ENCODE assay signal across 9 mouse cellular contexts in genomic region chr3:31941478-31941877, GRCm38 (mm10). TPM values are rescaled to one million over a fixed set of nuclear protein-coding genes. Genes with fewer than 3 reads are reported as not detected.
A peak's percentile ranks its signal among the peaks of the same experiment; 100 is the strongest.
DNase-seq lines count a peak whose midpoint lies in the region; ATAC-seq and TF ChIP-seq lines count a peak whose summit lies in the region.
"Had no signal": no experiment of that assay in that cellular context is flagged by ENCODE, and none has a peak within 500 bp of the region (broad histone marks: within the 10 kb centered on the region; RNA-seq: fewer than 3 reads in every experiment).

No protein-coding gene starts in this region.

- no peak overlapping the region for H3K4me3 ChIP-seq in kidney, postnatal 0 days (replicated peaks; ENCODE audit: low read depth, low read length)
- H3K4me3 ChIP-seq in CH12.LX (replicated peaks in 1 of 3; ENCODE audit: low read depth in 2 of 3, low read length in 2 of 3, poor library complexity in 1 of 3), result no peak overlapping the region
- no peak overlapping the region for H3K4me3 ChIP-seq in embryonic facial prominence, embryonic 10.5 days
- no peak overlapping the region for H3K4me3 ChIP-seq in thymus, adult 2 months (ENCODE audit: control insufficient read depth, insufficient read depth, low read length)

- dilution Hi-C loops in CH12.LX (cut with MboI; ENCODE audit: extremely low pct_ligation_motif_present, extremely low pct_unique_long_range_greater_than_20kb, low sequenced_read_pairs), result no loop called here

- 15% methylated on average over 6 of the region's 6 CpGs for WGBS in kidney, postnatal 0 days
- WGBS in embryonic facial prominence, embryonic 10.5 days, result 27% methylated on average over 6 of the region's 6 CpGs
- 28% methylated on average over 6 of the region's 6 CpGs for WGBS in thymus, adult 2 months

- peak; percentile 58 for TF ChIP-seq CTCF in kidney, postnatal 0 days (IDR thresholded peaks at IDR 0.05; ENCODE audit: low read depth)
- peak in 1 of 2 experiments; percentile 41; a peak in 2 of 4 replicates for TF ChIP-seq CTCF in CH12.LX (conservative IDR thresholded peaks at IDR 0.05 in 1 of 2, IDR thresholded peaks at IDR 0.05 in 1 of 2; ENCODE audit: low read depth in 2 of 2, low read length in 2 of 2)
- no peak for TF ChIP-seq CTCF in thymus, adult 2 months (IDR thresholded peaks at IDR 0.05; ENCODE audit: borderline replicate concordance, control insufficient read depth, extremely low read depth, insufficient read depth, low read length, poor library complexity)

- no peaks in the 10 kb centered on the region for H3K27me3 ChIP-seq in kidney, postnatal 0 days (ENCODE audit: insufficient read depth, low read length)
- H3K27me3 ChIP-seq in CH12.LX (replicated peaks), result no peaks in the 10 kb centered on the region
- no peaks in the 10 kb centered on the region for H3K27me3 ChIP-seq in embryonic facial prominence, embryonic 10.5 days (replicated peaks; ENCODE audit: low read depth, poor library complexity, severe bottlenecking)
- no peaks in the 10 kb centered on the region for H3K27me3 ChIP-seq in thymus, adult 2 months (ENCODE audit: control insufficient read depth, insufficient read depth, low read length)

- ATAC-seq in kidney, postnatal 0 days (replicated peaks; ENCODE audit: low FRiP score, low read depth), result no peak

- no peaks in the 10 kb centered on the region for H3K79me2 ChIP-seq in CH12.LX (replicated peaks; ENCODE audit: control insufficient read depth, extremely low read depth, insufficient read depth, poor library complexity, severe bottlenecking)

- peak; percentile 54 for DNase-seq in kidney, postnatal 0 days (ENCODE audit: low spot score)
- no peak for DNase-seq in kidney, adult 8-10 months
- DNase-seq in 3T3-L1 (ENCODE audit: low read depth, low spot score), result peak; percentile 10
- DNase-seq in CH12.LX (ENCODE audit: extremely low read depth), result no peak
- peak; percentile 65 for DNase-seq in embryonic facial prominence, embryonic 10.5 days (ENCODE audit: low spot score)
- DNase-seq in thymus, adult 2 months, result no peak
- DNase-seq in cerebellum, adult 11 months, result no peak
- DNase-seq: cerebellum, adult 9-11 months; kidney, adult 9 months had no signal

- H3K4me2 ChIP-seq in kidney, postnatal 0 days (ENCODE audit: low read length), result no peak overlapping the region
- H3K4me2 ChIP-seq in CH12.LX (ENCODE audit: insufficient read depth, low read depth, poor library complexity, severe bottlenecking), result no peak overlapping the region

- no peaks in the 10 kb centered on the region for H3K4me1 ChIP-seq in kidney, postnatal 0 days (replicated peaks; ENCODE audit: insufficient read depth, low read length)
- H3K4me1 ChIP-seq in CH12.LX (ENCODE audit: control insufficient read depth in 1 of 2, insufficient read depth in 2 of 2), result no peaks in the 10 kb centered on the region
- H3K4me1 ChIP-seq in embryonic facial prominence, embryonic 10.5 days, result no peaks in the 10 kb centered on the region
- no peaks in the 10 kb centered on the region for H3K4me1 ChIP-seq in thymus, adult 2 months (replicated peaks; ENCODE audit: control insufficient read depth, insufficient read depth, low read length)

- H3K36me3 ChIP-seq in kidney, postnatal 0 days (ENCODE audit: insufficient read depth, low read length), result no peaks in the 10 kb centered on the region
- no peaks in the 10 kb centered on the region for H3K36me3 ChIP-seq in CH12.LX (replicated peaks in 1 of 2; ENCODE audit: control insufficient read depth in 1 of 2, insufficient read depth in 1 of 2, low read length in 1 of 2)
- no peaks in the 10 kb centered on the region for H3K36me3 ChIP-seq in embryonic facial prominence, embryonic 10.5 days (replicated peaks)
- no peaks in the 10 kb centered on the region for H3K36me3 ChIP-seq in thymus, adult 2 months (ENCODE audit: control insufficient read depth, insufficient read depth, low read length)

- TF ChIP-seq POLR2A in CH12.LX (IDR thresholded peaks at IDR 0.05; ENCODE audit: low read depth, low read length), result no peak
- no peak for TF ChIP-seq POLR2A in thymus, adult 2 months (IDR thresholded peaks at IDR 0.05; ENCODE audit: control insufficient read depth, extremely low read depth, insufficient read depth, low read length, poor library complexity)

- TF ChIP-seq EP300 in CH12.LX (IDR thresholded peaks at IDR 0.05; ENCODE audit: low read length), result no peak

- H3K27ac ChIP-seq in kidney, postnatal 0 days, result no peak overlapping the region
- H3K27ac ChIP-seq in CH12.LX (ENCODE audit: insufficient read depth, low read depth), result no peak overlapping the region
- no peak overlapping the region for H3K27ac ChIP-seq in embryonic facial prominence, embryonic 10.5 days (replicated peaks)
- H3K27ac ChIP-seq in thymus, adult 2 months (ENCODE audit: control insufficient read depth, insufficient read depth, low read length), result no peak overlapping the region

- no peak overlapping the region for H3K9ac ChIP-seq in kidney, postnatal 0 days (ENCODE audit: low read depth, low read length)
- no peak overlapping the region for H3K9ac ChIP-seq in CH12.LX (ENCODE audit: insufficient read depth, low read depth)

- in situ Hi-C loops in CH12.LX (cut with MboI; ENCODE audit: low pct_ligation_motif_present, low pct_unique_long_range_greater_than_20kb, low sequenced_read_pairs), result no loop called here

- no peak; the same call in 1 of the 2 replicates for TF ChIP-seq RAD21 in CH12.LX (IDR thresholded peaks at IDR 0.05; ENCODE audit: low read depth, low read length)

- H3K9me3 ChIP-seq in kidney, postnatal 0 days (replicated peaks; ENCODE audit: low read length), result no peaks in the 10 kb centered on the region
- H3K9me3 ChIP-seq in CH12.LX (replicated peaks; ENCODE audit: low read length), result no peaks in the 10 kb centered on the region
- no peaks in the 10 kb centered on the region for H3K9me3 ChIP-seq in embryonic facial prominence, embryonic 10.5 days

TF ChIP-seq in CH12.LX, 34 proteins besides CTCF, POLR2A, EP300 and RAD21:
- no peak for TF ChIP-seq KAT2A (IDR thresholded peaks at IDR 0.05; ENCODE audit: insufficient replicate concordance, low read length)
- no peak for TF ChIP-seq HCFC1 (IDR thresholded peaks at IDR 0.05; ENCODE audit: low read depth, low read length)
- no peak for TF ChIP-seq NELFE (IDR thresholded peaks at IDR 0.05; ENCODE audit: low read depth, low read length)
- TF ChIP-seq ETS1 (conservative IDR thresholded peaks at IDR 0.05; ENCODE audit: low read depth, low read length), result no peak
- TF ChIP-seq ZNF384 (IDR thresholded peaks at IDR 0.05; ENCODE audit: low read depth, low read length), result peak; percentile 16; the same call in 1 of the 2 replicates

RNA-seq across cellular contexts. Expression of gene Kcnmb2, which starts 39.2 kb away (rescaled TPM):
- polyA plus RNA-seq in kidney, postnatal 0 days (2015; fragmentation: Nextera tagmentation; extraction: Ambion mirVana), result 2.1 TPM in 2 replicates
- total RNA-seq in CH12.LX (2012; rRNA removed) (not detected in 2 replicates), CH12.LX (2014; rRNA removed) (not detected in 2 replicates)
- not detected in 2 replicates for polyA plus RNA-seq in CH12.LX (2012; ENCODE audit: insufficient read length, low read depth)
- polyA plus RNA-seq in embryonic facial prominence, embryonic 10.5 days (2016; fragmentation: Nextera tagmentation; extraction: Ambion mirVana), result 5.2 and 5.9 TPM in 2 replicates
- polyA plus RNA-seq in thymus, adult 2 months (2012; rRNA removed), result 0.07 TPM in 1 of 2 replicates, not detected in the other

Comparison
In these comparisons a context has a peak if more than half of its experiments do, and no peak if none do; other contexts are left out.
1. DNase-seq: peak in kidney, postnatal 0 days (single experiment), 3T3-L1 (single experiment) and embryonic facial prominence, embryonic 10.5 days (single experiment); none in kidney, adult 8-10 months (0 of 2), CH12.LX (single experiment), thymus, adult 2 months (single experiment) and cerebellum, adult 11 months (single experiment).